Mouse (Mus musculus) embryonic stem cell, embryonic (primary cell): Measurements from ENCODE around the gene Treml2.

Source experiments
- CTCF ChIA-PET, 4 experiments: fragments of 300-600 bp in 2 of 4; fragments of 350-600 bp in 2 of 4; sonication (Branson Sonifier 250); formaldehyde crosslinking; loops; one replicate each; lab custom pipeline; 2022; ENCODE audit warnings: inconsistent platforms in 2 of 4; lab: Charles Lee
- POLR2A ChIA-PET, 4 experiments: fragments of 300-600 bp in 2 of 4; fragments of 350-600 bp in 2 of 4; sonication (Branson Sonifier 250); formaldehyde crosslinking; loops; one replicate each; lab custom pipeline; 2022; ENCODE audit warnings: antibody characterized with exemption in 4 of 4, inconsistent platforms in 1 of 4; lab: Charles Lee

Gene Treml2

DNA sequence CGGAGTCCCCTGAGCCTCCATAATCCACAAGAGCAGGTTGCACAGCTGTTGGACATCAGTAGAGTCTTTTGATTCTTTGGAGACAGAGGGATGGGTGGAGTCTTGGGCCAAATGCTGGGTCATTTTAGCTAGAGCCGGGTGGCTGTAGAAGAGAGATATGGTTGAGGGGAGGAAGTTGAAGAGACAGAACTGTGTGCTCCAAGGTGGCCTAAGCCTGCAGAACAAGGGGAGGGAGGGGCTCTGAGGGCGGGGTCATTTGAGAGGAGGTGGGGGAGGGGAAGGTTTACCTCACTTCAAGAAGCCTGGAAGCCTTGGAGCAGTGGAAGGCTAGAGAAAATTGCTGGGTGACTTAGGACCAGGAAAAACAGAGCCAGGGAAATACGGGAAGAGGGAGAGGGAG is at the start of gene Treml2:
Gene Treml2, plus strand, starts transcription at position 296 of the 400 bp plus-strand sequence.
- POLR2A ChIA-PET: interaction anchor here in 2 of 4 experiments (0.6 to 0.7 kb wide), 2 partner anchors 38 to 345 kb away, joined by 3 to 13 read pairs; no protein-coding TSS in a partner anchor
- CTCF ChIA-PET: interaction anchor here in 1 of 4 experiments (0.6 kb wide), 2 partner anchors 312 to 909 kb away, joined by 3 to 4 read pairs; no protein-coding TSS in a partner anchor

DNA sequence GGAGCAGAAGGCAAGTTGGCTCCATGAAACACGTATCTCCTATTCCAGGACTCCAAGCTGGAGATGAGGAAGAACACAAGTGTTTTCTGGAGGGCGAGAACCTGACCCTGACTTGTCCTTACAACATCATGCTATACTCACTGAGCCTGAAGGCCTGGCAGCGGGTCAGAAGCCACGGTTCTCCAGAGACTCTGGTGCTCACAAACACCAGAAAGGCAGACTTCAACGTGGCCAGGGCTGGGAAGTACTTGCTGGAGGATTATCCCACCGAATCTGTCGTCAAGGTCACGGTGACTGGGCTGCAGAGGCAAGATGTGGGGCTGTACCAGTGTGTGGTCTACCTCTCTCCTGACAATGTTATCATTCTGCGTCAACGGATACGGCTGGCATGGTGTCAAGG is 49.8 kb upstream of the Treml2 start:
- CTCF ChIA-PET: no interaction called here

DNA sequence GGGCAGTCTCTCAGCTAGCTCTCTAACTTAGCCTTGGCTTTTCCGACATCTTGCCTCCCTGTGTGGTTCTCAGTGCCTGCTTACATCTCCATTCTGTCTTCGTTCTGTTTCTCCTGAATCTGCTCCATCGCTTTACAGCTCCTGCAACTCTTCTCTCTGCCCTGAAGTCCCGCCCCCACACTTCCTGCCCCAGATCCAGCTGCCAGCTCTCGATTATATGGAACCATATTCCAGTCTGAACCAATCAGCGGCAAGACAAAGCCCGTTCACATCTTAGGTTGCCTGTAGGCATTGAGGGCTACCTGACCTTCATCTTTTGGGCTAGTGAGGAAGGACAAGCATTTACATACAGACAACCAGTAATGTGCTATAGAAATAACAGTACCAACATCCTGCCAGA is 48.7 kb upstream of the Treml2 start:
- ChIA-PET POLR2A (interaction anchor here in 2 of 4 experiments (0.5 to 1.1 kb wide), 3 partner anchors 131 to 1651 kb away, joined by 3 to 4 read pairs (median 3); no protein-coding TSS in a partner anchor), CTCF (interaction anchor here in 3 of 4 experiments (0.9 to 1.4 kb wide), 3 partner anchors 22 to 150 kb away, joined by 3 to 4 read pairs (median 3); no protein-coding TSS in a partner anchor)

More for the DNA sequence above, 49.8 kb upstream of the Treml2 start:
- POLR2A ChIA-PET: no interaction called here

DNA sequence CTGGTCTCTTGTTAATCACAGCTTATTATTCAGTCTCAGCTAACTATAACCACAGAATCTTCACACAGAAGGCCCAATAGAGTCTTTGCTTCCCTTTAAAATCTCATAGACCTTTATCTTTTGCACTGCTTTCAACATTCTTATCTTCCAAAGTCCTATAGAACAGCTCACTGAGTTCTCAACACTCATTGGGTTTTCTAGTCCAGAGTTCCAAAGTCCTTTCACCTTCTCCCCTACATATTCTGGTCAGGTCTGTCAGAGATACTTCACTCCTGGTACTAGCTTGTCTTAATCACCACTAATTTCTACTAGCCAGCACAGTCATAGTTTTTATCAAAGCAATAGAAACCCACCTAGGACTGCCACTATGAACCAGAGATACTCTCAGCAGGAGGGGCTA is 42.7 kb upstream of the Treml2 start:
- ChIA-PET CTCF (interaction anchor here in 1 of 4 experiments (0.6 kb wide), 1 partner anchor 335 kb away, joined by 6 read pairs; no protein-coding TSS in a partner anchor), POLR2A (no interaction called here)

DNA sequence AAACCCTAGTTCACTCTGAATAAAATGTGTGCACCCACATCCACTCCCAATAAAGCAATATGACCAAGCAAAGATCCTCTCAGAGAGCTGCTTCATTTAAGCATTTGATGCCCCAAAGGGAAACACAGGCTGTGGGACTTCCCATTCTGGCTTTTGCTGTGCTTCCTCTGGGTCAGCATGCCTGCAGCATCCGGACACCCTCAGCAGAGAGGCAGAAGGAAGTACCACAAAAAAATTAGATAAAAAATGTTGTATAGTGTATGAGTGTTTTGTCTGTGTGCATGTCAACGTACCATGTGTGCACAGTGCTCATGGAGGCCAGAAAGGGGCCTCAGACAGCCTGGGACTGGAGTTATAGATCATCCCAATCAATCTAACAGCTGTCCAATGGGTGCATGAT is 37.4 kb upstream of the Treml2 start:
- POLR2A ChIA-PET: interaction anchor here in 2 of 4 experiments (1.2 to 1.3 kb wide), 2 partner anchors 10 to 13 kb away, joined by 3 read pairs; no protein-coding TSS in a partner anchor
- CTCF ChIA-PET: interaction anchor here in 1 of 4 experiments (1.2 kb wide), 1 partner anchor 13 kb away, joined by 3 read pairs; no protein-coding TSS in a partner anchor

DNA sequence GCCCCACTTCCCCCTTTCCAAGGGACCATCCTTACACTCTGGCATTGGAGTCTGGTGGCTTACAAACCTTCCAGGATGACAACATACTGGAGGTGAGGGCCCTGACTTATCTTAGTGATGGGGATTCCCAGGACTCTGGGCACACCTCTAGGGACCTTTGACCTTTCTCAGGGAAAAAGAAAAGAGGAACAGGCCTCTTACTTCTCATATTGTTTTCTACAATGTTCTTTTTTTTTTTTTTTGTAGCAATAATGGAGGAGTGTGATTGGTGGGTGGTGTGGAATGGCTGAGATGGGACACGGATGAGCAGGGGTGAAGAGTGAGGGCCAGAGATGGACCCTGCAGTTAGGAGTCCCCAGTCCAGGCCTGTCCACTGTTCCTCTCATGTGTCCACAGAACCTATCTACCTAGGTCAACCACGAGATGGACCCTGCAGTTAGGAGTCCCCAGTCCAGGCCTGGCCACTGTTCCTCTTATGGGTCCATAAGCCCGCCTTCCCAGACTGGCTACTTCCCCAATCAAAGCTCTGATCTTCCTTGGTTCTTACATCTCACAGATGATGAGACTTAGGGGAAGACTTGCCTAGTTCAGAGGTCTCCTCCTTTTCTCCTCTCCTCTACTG is 35.4 kb upstream of the Treml2 start, which contains the start of gene Treml4:
Gene Treml4, plus strand, starts transcription at position 555 of the 622 bp plus-strand sequence.
- CTCF ChIA-PET: no interaction called here
- POLR2A ChIA-PET: interaction anchor here in 2 of 4 experiments (1.2 kb wide), 2 partner anchors 10 to 59 kb away, joined by 3 read pairs; no protein-coding TSS in a partner anchor

DNA sequence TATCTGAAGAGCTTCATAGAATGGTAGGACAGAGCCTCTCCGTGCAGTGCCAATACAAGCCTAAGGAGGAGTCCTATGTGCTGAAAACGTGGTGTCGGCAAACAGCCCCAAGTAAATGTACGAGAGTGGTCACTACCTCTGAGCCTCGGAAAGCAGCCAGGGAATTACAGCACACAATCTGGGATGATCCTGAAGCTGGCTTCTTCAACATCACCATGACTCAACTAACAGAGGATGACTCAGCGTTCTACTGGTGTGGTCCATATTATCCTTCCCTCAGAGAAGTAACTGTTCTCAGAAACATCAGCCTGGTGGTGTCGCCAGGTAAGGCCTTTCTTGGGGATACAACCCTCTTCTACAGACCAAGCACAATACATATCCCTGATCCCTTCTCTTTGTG is 34.6 kb upstream of the Treml2 start:
- POLR2A ChIA-PET: no interaction called here
- CTCF ChIA-PET: interaction anchor here in 1 of 4 experiments (1.5 kb wide), 1 partner anchor 10 kb away, joined by 4 read pairs; no protein-coding TSS in a partner anchor

DNA sequence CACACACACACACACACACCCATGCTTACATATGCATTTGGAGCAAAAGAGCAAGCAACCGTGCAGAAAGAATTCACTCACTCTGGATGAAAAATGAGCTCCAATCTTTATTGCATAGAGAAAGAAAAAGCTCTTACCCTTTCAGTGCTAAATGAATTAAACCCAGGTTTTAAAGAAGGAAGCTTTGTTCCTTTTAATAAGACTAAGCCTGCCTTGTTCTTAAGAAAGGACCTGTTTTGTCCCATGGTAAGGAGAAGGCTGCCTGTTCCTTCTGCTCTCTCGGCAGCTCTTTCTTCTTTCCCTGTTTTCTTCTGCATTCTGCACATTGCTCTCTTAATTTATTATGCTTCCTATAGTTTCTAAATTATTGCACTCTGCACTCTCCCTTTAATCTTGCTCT is 33.2 kb upstream of the Treml2 start:
- POLR2A ChIA-PET: interaction anchor here in 2 of 4 experiments (1.2 to 1.4 kb wide), 3 partner anchors 9 to 12 kb away, joined by 3 to 4 read pairs (median 4); no protein-coding TSS in a partner anchor
- CTCF ChIA-PET: interaction anchor here in 1 of 4 experiments (1.5 kb wide), 1 partner anchor 8 kb away, joined by 4 read pairs; no protein-coding TSS in a partner anchor

DNA sequence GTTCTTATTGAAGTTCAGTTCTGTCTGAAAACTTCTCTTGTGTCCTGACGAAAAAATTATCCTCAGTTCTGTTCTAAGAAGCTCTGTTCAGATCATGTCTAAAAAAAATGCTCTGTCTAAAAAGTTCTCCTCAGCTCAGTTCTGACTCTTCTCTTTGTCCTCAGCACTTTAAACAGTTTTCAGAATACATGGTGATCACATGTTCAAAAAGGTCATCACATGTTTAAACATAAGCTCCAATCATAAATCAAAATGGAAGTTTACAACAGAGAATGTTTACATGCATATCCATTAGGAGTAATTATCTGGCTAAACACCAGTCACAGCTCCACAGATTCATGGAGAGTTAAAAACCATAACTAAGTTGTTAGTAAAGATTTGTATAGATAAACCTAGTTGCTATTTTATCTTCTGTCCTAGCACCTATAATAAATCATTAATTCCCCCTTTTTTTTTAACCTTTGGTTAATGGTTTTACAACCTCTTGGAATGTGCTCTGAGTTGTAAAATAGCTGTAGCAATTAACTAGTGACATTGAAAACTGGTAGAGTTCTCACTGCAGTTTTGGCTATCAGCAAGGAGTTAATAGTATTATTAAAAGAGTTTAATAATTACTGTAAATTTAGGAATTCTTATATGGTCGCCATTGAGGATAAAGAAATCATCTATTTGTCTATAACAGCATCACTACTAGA is 32.5 kb upstream of the Treml2 start:
- ChIA-PET CTCF (no interaction called here), POLR2A (interaction anchor here in 2 of 4 experiments (1.1 to 1.4 kb wide), 4 partner anchors 8 to 12 kb away, joined by 3 to 4 read pairs (median 4); no protein-coding TSS in a partner anchor)

DNA sequence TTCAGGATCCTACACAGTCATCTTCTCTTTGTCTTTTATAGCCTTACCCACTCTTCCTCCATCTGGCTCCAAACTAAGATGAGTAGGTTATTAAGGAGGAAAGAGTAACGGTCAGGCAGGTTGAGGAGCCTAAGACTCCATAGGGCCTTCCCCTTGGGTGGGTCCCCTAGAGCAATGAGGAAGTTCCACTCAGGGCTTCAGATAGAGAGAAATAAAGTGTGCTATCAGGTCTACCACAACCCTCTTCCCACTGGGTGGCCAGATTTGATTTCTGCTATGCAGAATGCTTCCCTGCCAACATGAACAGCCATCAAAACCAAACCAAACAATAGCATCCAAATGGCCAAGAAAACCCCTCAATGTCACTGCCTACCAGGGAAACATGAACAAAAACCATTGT is 31.7 kb upstream of the Treml2 start:
- ChIA-PET CTCF (interaction anchor here in 1 of 4 experiments (0.6 kb wide), 1 partner anchor 166 kb away, joined by 3 read pairs; no protein-coding TSS in a partner anchor), POLR2A (interaction anchor here in 1 of 4 experiments (1.1 kb wide), 1 partner anchor 8 kb away, joined by 3 read pairs; no protein-coding TSS in a partner anchor)

DNA sequence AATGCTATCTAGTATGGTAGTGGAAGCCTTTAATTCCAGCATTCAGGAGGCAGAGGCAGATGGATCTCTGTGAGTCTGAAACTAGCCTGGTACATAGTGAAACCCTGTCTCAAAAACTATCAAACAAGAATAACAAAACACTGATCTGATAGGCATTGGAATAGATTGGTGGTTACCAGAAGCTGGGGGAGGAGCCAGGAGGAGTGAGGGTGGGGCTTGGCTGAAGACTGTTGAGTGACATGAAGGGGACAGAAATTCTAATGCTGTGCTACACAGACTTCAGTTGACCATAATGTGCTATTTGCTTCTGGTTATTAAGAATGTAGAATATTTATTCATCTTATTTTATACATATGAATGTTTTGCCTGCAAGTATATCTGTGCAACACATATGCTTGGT is 31.0 kb upstream of the Treml2 start:
- CTCF ChIA-PET: interaction anchor here in 1 of 4 experiments (0.6 kb wide), 1 partner anchor 167 kb away, joined by 3 read pairs; no protein-coding TSS in a partner anchor

DNA sequence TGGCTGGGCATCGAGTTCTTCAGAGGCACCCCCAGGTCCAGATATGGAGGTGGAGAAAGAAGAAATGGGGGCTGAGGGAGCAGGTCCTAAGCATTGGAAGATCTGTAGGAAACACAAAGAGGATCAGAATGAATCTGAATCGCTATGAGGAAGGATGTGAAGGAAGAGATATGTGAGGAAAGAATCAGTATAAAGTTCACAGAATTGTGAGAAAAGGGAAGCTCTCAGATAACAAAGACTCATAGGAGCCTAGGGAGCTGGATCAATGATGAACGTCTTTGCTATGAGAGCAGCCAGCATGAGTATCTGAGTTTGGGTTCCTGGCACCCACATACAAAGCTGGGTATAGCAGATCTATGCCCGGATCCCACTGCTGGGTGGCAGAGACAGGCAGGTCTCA is 29.5 kb upstream of the Treml2 start:
- POLR2A ChIA-PET: interaction anchor here in 2 of 4 experiments (0.6 to 1.2 kb wide), 2 partner anchors 12 to 750 kb away, joined by 3 read pairs; no protein-coding TSS in a partner anchor
- CTCF ChIA-PET: interaction anchor here in 1 of 4 experiments (0.7 kb wide), 1 partner anchor 17 kb away, joined by 3 read pairs; no protein-coding TSS in a partner anchor

More for the DNA sequence above, 31.0 kb upstream of the Treml2 start:
- POLR2A ChIA-PET: no interaction called here

DNA sequence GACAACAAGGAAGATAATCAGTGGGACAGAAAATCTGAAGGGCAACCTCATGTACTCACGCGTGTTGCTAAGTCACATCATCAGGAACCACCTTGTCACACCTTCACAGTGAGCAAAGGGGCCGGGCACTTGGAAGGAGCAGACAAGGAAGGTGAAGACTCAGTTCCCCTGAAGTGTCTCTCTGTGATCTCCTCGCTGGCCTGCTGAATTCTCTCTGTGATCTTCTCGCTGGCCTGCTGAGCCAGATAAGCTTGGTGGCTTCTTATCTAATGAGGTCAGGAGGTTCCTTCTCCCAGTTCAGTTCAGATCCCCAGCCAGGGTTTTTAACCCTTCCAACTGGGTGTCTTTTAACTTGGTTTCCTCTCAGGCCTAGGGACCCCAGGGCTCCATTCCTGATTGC is 27.1 kb upstream of the Treml2 start:
- POLR2A ChIA-PET: interaction anchor here in 2 of 4 experiments (0.8 to 1.5 kb wide), 7 partner anchors 10 to 152 kb away, joined by 3 to 5 read pairs (median 3); no protein-coding TSS in a partner anchor

DNA sequence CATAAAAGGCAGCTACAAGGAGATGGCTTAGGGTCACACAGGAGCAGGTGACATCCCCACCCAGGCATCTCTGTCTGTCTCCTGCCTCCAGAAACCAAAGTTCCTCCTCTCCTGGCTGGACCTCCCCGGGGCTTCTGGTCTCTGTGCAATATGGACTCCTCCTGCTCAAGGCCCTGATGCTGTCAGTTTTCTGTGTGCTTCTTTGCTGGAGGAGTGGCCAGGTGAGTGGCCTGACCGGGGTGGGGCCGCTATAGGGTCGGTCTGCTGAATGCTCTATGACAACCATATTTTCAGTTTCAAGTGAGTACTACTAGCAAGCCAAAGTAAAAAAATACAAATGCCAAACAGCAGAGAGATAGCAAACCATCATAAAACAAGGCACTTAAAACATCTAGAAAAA is 26.7 kb upstream of the Treml2 start:
- ChIA-PET POLR2A (interaction anchor here in 2 of 4 experiments (0.8 to 1.5 kb wide), 7 partner anchors 10 to 153 kb away, joined by 3 to 5 read pairs (median 3); no protein-coding TSS in a partner anchor), CTCF (interaction anchor here in 2 of 4 experiments (0.6 to 3.6 kb wide), 8 partner anchors 15 to 400 kb away, joined by 3 to 15 read pairs (median 4); no protein-coding TSS in a partner anchor)

More for the DNA sequence above, 27.1 kb upstream of the Treml2 start:
- CTCF ChIA-PET: interaction anchor here in 2 of 4 experiments (0.7 to 1.2 kb wide), 3 partner anchors 22 to 171 kb away, joined by 3 read pairs; no protein-coding TSS in a partner anchor

DNA sequence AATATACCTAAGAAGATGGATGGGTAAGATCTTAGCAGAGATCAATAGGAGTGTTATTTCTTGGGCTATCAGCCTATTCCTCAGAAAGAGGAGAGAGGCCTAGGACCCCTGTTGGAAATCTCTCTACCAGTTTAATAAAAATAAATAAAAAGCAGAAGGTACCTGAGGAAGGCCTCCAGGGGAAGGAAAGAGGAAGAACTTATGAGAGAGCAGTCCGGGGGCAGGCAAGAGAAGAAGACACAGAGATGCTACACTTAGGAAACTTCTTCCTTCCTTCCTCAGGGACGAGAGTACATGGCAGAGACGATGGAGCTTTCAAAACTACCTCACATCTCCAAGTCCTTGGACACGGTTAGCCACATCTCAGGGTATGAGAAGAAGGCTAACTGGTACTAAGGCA is 25.2 kb upstream of the Treml2 start:
- POLR2A ChIA-PET: interaction anchor here in 3 of 4 experiments (0.5 to 2.4 kb wide), 15 partner anchors 8 to 726 kb away, joined by 3 to 15 read pairs (median 4); partner anchors contain the start of genes Apobec2 (in 1 of the 3), Nfya (in 1 of the 3) and Oard1 (in 1 of the 3)
- CTCF ChIA-PET: interaction anchor here (0.5 to 3.6 kb wide), 19 partner anchors 8 to 264 kb away, joined by 3 to 17 read pairs (median 3); no protein-coding TSS in a partner anchor

DNA sequence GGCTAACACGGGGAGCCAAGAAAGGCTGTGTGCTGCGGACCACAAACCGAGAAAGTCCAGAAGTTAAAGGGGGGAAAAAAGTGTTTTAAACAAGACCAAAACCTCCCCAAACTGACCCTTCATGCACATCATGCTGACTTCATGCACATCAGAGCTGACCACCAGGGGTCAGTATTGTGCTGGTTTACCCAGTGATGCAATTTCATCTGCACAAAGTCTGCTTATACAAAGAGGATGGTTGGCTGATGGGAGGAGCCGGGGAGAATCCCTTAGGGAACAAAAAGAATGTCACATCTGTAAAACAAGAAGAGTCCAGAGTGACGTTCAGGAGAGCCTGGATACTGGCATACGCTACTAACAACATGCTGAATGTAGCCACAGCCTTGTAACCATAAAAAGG is 24.4 kb upstream of the Treml2 start:
- POLR2A ChIA-PET: interaction anchor here in 3 of 4 experiments (0.5 to 3.6 kb wide), 37 partner anchors 8 to 725 kb away, joined by 3 to 25 read pairs (median 4); partner anchors contain the start of genes Apobec2 (in 1 of the 3), Nfya (in 1 of the 3), Oard1 (in 1 of the 3) and Tspo2 (in 1 of the 3)
- CTCF ChIA-PET: interaction anchor here in 3 of 4 experiments (0.9 to 3.6 kb wide), 19 partner anchors 8 to 263 kb away, joined by 3 to 17 read pairs (median 3); no protein-coding TSS in a partner anchor

DNA sequence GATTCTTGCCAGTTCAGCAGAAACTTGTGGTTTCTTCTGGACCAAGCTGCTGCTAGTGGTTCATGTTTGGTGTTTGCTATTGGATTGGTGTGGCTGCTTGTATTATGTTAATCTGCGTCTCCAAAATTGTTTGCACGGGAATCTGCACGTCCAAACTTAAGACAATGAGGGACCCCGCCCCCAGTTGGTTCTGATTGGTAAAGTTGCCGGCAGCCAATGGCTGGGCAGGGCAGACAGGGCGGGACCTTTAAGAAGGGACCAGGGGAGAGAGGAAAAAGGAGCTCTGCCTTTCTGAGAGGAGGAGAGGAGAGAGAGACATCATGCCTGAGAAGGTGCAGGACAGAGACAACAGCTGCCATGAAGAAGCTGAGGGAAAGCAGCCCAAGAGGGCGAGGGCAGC is 23.6 kb upstream of the Treml2 start:
- CTCF ChIA-PET: interaction anchor here in 3 of 4 experiments (0.7 to 3.6 kb wide), 10 partner anchors 11 to 175 kb away, joined by 3 to 17 read pairs (median 3); no protein-coding TSS in a partner anchor
- POLR2A ChIA-PET: interaction anchor here in 3 of 4 experiments (0.5 to 3.6 kb wide), 33 partner anchors 8 to 1208 kb away, joined by 3 to 25 read pairs (median 3); partner anchors contain the start of genes Nfya (in 1 of the 3) and Oard1 (in 1 of the 3)
